Mouse (Mus musculus) left cerebral cortex, postnatal 14 days (tissue): Measurements from ENCODE around the gene Fgfr3. TPM values are rescaled to one million over a fixed set of nuclear protein-coding genes. Genes with fewer than 3 reads are reported as not detected.

Experiments
- DNase-seq, 2 experiments: peaks; one replicate each; pipeline ENCODE4 v3.0.0; 2021 to 2022; ENCODE audit warnings: low spot score in 2 of 2, mixed read lengths in 1 of 2
- intact Hi-C: fragments of 180-260 bp; cut with DNase I; formaldehyde crosslinking; loops from one replicate; pipeline ENCODE4 v1.15.1; 2025
- total RNA-seq, 2 experiments: library from RNA; stranded (reverse); gene quantifications; 2 replicates each; pipeline ENCODE4 v1.2.3; 2021

Gene Fgfr3
- total RNA-seq, 2 experiments from 2014 or later = 109 to 111 TPM

DNA sequence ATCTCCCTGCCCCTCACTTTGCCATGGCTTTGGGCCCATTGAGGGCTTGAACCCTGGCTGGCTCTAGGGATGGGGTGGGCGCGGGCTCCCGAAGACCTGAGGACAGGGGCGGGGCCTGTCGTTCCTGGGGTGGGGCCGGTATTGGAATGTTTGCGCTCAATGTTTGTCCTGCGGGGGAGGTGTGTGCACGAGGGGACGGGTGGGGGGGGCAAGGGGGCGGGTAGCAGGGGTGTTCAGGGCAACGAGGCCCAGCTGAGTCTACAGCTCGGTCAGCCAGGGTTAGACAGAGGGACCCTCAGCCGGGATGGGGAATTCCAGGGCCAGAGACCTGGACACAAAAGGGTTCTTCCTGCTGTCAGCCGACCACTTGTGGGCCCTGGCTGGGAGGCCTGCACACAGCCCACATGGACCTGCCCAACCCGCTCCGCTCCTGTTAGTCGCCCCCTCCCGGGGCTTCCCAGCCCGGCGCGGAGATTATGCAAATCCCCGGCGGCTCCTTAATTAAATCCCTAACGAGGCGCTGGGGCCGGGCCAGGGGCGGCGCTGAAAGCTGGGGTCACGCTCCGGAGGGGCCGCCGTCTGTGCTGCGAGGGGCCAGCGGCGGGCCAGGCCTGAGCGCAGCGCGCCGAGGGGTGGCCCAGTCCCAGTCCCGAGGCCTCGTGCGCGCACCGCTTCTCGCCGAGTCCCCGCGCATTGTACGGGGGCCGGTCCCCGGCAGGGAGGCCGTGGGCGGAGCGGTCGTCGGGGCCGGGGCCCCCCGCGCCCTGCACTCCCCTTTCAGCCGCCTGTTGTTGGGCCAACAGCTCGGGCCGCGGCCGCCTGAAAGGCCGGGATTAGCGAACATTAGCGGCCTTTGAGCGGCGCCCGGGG is 26.4 kb upstream of the Fgfr3 start:
- peak in 1 of 2 experiments; percentile 43 for DNase-seq
- intact Hi-C loops = no loop called here

DNA sequence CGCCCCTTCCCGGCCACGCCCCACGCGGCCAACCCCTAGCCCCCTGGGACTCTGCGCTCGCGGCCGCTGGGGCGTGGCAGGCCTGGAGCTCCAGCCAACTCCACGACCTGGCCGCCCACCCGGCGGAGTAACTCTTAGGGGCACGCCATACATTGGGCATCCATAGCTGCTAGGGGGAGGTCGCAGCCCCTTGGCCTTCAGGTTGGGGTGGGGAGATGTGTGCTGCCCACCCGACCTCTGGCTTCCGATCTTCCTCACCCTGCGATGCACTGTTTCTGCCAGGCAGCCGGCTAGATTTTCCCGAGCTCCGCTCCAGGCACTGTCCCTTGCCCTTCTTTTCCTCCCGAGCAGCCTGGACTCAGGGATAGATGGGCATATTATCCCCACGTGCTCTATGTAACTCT is 25.8 kb upstream of the Fgfr3 start:
- intact Hi-C loops = no loop called here
- DNase-seq = no peak

DNA sequence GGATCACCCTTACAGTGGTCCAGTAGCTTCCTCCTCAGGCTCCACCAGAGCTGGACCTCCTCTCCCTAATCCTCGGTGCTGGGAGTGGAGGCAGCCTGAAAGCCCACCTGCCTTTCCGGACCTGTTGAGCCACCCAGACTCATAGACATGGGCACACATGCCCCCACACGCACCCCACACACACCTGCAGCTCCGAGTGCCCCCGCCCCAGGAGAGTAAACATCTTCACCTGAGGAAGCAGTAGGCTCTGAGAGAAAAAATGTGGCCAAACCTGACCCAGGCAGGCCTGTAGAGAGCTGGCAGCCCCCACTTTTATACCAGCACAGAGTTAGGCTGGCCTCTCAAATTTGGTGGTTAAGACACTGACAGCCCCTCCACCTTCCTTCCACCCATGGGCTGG is 25.0 kb upstream of the Fgfr3 start:
- DNase-seq = no peak
- intact Hi-C loops = no loop called here

DNA sequence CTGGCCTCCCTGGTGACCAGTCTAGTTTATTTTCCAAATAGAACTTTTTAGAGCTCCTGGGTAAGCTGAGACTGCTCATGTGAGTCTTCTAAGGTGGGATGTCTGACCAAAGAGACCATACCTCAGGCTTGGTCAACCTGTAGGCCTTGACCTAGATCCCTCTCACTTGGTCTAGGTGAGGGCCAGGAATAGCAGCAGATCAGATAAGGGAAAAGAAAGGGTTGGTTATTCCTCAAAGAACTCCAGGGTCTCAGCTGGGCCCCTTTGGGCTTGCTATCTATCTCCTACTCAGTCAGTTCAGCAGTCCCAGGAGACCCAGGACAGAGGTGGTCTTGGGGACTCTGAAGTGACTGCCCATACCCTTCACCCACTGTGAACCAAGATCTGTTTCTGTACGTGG is 23.9 kb upstream of the Fgfr3 start:
- DNase-seq = no peak
- intact Hi-C loops = no loop called here

DNA sequence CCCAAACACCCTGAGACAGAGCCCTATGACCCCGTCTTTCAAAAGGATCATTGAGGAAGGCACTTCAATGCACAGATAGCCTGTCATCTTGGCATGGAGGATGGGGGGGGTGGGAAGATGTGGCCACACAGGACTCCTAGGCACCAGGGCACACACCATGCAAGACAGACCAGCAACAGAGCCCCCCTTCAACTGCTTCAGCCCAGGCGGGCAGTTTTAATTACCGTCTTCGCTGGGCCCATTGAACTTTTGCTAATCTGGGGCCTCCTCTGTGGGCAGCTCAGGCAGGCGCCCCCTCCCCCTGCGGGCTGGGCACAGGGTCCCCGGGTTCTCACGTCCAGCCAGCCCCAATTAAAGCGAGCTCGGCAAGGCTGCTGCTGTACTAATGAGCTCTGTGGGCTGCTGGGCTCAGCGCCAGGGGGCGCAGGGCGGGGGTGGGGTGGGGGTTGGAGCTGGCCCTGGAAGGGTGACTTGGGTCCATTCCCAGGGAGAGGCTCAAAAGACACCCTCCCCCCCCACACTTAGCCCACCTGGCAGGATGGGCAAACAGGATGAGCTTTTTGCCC is 23.4 kb upstream of the Fgfr3 start:
- intact Hi-C loops = no loop called here
- peak; percentile 52 to 62 for DNase-seq

DNA sequence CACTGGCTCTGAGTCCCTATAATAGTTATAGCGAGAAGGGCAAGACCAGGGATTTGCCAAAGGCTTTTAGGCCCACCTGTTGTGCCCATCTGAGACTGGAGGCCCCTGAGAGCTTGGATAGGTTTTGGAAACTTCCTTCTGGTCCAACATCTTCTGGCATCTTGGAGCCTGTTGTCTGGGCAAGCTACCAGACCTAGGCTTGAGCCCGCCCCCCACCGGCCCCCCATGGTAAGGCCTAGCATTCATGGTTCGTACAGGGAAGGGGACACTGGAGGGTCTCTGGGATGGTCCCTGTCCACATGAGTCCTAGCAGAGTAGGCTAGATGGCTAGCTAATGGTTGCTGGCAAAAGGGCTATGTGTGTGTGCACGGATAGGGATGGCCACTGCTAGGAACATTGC is 22.8 kb upstream of the Fgfr3 start:
- DNase-seq = no peak
- intact Hi-C loops = no loop called here

DNA sequence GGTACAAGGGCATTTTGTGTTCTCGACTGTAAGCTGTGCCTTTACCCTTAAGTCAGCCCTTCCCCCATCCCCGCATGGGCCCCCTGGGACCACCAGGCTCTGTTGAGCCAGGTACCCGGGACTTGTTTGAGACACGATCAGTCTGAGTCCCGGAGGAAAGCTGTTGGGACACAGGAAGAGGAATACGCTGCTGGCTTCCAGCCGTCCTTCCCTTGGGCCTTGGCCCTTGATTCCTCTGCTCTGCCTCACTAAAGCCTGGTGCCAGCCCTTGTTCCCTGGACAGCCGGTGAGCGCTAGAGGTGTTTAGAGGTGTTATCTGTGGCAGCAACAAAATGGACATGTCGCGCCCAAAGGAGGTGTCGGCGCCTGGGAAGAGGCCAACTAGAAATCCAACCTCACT is 21.5 kb upstream of the Fgfr3 start:
- intact Hi-C loops = no loop called here
- no peak for DNase-seq

DNA sequence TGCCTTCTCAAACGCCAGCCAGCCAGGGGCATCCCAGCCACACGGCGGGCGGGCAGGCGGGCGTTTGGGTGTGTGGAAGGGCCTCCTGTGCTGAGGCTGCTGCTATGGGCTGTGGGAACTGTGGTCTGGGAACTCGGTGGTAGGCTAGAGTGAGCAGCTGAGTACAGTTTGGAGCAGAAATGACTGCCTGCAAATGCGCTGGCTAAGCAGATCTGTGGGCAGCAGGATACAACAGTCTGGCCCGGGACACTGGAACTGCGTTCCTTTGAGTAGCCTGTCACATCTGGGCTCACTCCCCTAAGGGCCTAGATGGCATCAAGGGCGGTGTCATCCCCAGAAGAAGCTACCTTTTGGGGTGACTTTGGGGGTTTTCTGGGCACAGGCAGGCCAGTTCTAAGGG is 19.6 kb upstream of the Fgfr3 start:
- DNase-seq = no peak
- intact Hi-C loops = no loop called here

DNA sequence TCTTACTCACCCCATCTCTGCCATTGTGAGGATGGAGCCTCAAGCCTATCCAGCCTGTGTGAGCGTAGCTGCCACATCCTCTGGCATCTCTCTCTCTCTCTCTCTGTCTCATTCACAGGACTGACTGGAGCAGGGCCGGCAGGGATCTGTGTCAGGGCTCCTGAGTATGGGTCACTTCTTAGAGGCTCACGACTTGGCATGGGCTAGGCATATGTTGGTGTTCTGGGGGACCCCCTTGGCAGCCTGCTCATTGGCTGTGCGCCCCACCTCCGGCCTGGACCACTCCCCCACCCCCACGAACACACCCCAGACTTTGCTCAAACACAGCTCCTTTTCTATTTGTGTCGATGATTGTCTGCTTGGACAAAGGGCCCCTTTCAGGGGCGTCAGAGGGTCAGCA is 17.5 kb upstream of the Fgfr3 start:
- DNase-seq = no peak
- intact Hi-C loops = no loop called here

DNA sequence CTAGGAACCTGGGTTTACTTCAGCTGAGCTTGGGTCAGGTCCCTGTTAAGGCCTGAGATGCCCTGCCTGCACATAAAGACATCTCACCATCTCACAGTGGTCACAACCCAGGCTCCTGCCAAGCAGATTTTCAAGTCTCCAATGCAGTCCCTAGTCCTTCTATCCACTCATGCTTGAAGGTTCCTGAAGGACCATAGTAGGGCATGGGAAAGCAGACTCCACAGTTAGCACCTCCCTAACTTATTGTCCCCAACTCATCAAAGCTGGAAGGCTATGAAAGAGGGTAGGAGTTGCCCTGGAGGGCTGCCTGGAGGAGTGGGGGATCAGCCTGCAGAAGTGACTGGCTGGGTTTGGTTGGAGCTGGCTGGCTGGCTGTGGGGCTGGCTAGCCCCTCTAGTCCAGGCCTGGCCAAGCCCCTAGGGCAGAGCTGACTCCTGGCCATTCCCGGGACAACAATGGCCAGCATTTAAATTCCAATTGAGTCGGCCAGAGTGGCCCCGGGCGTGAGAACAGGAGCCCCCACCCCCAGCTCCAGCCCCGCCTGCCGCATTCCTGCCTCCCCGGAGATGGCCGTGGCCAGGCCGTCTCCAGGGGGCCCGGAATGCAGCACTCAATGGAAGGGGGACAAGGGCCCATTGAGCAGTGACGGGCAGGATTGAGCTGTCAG is 16.4 kb upstream of the Fgfr3 start:
- DNase-seq = peak; percentile 39 to 54
- intact Hi-C loops = no loop called here

DNA sequence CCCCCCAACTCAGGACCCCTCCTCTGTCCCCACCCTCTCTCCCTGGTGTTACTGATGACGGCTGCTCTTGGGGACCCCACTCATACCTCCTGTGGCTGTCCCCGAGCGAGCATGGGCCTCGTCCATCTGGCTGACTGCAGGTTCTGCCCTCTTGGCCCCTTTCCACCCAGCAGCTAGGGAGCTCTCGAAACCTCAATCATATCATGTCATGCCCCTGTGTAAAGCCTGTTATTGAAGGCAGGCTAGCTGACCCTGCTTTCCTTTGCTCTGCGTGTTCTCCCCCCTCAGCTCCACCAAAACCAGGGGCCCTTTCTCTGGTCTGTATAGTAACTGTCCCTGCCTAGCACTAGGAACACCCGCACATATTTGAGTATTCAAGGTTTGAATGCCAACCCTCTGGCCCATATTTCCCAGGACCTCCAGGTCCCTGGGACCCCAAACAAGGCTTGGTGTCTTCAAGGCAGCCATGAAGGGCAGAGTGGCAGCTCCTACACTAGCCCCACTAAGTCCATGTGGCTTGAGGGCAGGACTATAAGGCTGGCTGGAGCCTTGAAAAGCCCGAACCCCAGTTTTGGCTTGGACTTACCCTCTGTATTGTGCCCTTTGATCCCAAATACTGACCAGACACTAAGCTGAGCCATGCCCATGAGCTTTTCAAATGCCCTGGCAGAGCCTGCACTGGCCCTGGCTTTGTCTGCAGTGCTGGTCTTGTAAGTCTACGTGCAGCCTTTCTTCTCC is 15.7 kb upstream of the Fgfr3 start:
- intact Hi-C loops = no loop called here
- no peak for DNase-seq

DNA sequence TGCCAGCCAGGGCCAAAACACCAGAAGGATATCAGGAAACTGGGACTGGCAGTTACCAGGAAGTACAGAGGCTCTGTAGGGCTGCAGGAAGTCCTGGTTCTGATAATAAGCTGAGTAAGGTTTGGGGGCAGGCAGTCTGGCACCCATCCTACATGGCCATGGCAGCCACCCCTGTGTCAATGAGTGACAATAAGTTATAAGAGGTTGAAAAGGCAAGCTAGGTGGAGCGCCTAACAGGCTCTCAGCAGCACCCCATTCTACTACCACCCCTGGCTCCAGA is 15.2 kb upstream of the Fgfr3 start:
- intact Hi-C loops = no loop called here
- no peak for DNase-seq

DNA sequence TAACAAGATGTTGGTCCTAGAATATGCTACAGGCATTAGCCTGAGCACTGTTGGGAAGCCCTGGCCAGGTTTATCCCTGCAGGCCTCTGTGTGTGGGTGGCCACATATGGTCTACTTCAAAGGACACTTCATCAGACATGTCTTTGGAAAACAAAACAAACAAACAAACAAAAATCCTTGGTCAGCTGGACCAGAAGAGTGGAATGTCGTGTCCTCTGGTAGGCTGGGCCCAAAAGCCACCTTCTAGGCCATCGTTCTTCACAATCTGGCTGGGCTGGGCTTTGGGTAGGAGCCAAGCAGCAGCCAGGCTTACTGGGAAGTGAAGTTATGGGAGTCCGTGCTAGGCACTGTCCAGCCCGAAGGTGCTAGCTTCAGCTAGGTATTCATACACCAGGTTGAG is 14.3 kb upstream of the Fgfr3 start:
- DNase-seq = no peak
- intact Hi-C loops = no loop called here

DNA sequence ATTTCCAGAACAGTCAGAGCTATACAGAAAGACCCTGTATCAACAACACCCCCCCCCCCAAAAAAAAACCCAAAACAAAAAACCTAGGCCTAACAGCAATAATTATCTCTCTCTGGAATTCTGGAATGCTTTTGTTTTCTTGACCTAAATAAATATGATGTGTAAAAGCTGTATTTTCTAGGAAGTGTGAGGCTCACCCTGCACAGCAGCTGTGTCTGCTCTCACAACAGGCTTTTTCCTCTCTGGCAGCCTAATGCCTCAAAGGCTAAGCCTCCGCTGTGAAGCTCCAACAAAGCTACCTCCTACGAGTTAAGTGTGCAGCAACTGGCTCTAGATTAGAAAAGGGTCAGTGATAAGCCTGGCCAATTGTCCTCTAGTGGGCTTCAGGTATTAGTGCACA is 12.4 kb upstream of the Fgfr3 start:
- intact Hi-C loops = no loop called here
- DNase-seq = no peak

DNA sequence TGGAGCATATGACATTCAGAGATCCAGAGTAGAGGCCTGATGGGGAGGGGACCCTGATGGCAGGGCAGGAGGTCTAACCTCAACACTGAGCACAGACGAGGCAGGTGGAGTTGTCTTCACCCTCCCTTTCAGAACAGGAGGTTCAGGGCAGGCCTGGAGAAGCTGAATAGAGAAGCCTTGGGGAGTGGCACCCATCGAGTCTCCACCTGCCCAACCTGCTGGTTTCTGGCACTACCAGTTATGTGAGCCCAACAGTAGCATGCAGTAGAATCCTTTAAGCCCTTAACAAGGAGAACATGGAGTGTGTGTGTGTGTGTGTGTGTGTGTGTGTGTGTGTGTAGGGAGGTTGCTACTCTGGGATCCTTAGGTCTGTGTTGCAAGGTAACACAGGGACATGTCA is 8.9 kb upstream of the Fgfr3 start:
- intact Hi-C loops = no loop called here
- no peak for DNase-seq

DNA sequence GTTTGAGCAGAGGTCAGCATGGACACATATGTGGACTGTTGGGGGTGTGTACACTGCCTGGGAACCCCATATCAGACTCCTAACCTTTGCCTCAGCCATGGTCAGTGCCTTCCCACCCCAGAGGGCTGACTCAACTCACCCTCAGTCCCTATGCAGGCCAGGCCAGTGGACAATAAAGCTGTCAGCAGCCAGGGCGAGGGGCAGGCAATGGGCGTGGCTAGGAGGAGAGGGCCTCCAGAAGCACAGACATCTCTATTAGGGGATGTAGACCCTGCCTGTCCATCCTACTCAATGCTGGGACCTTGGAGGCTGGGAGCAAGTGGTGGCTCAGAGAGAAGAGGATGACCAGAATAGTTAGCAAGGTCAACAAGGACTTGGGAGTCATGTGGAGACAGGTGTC is 6.3 kb upstream of the Fgfr3 start:
- intact Hi-C loops = no loop called here
- DNase-seq = no peak

DNA sequence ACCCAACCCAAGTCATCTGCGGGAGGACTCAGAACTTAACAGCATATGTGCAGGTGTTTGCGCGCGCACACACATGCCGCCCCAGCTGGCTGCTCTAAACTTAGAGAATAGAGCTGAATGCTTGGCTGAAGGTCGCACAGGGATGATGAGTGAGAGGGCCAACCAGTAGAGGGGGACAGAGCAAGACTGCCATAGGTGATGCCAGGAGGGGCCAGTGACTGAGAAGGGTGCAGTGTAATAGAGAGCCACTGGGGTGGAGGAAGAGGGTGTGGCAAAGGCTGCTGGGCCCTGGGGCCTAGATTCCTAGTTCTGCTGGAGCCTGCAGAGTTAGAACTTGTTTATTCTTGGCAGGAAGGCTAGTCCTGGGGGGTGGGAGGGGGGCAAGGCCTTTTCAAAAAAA is 5.0 kb upstream of the Fgfr3 start:
- intact Hi-C loops = no loop called here
- no peak for DNase-seq

DNA sequence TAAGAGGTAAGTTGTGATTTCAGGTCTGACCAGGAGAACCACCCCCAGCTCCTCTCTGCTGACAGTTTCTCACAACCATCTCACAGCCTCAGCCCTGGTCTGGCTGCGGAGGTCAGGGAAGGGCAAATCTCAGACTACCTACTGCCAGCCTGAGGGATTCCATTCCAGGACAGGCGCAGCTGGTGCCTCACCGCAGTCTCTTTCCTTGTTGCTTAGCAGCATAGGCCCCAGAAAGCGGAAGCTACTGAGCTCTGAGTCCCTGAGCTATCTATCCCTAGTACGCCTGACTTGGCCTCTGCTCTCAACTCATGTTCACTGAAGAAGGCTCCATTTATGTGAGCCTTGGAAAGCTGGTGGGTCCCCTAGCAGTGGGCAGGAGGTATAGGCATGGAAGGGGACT is 3.0 kb upstream of the Fgfr3 start:
- intact Hi-C loops = no loop called here
- DNase-seq = no peak

DNA sequence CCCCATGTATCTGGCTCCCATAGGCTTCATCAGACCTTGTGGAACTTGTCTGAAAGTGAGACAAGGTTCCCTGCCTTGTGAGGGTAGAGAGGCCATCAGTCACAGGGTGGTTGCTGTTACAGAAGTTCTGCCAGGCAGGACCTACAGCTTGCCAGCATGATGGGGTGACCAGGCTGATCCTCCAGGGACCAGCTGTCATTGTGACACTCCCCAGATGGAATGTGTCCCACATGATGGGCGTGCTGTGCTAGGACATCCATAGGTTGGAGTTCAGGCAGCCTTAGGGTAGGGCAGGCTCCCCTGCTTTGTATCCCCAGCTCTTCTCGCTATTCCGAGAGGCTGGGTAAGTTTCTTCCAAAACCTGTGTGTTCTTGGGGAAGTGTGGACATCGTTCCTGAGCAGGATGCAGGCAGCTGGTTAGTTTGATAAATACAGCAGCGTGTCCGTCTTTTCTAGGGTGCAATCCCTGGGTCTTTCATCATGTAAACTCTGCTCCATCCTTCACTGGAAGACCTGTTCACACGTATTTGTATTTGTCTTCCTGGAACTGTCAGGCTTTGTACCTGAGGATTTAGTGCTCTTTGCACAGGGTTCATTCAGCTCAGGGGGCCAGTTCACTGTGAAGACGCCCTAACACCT is 503 bp upstream of the Fgfr3 start:
- no peak for DNase-seq
- intact Hi-C loops = no loop called here
